Mouse (Mus musculus) myocyte (in vitro differentiated cells): ENCODE data around the gene Slc39a9.

ENCODE experiments used
- E2F4 ChIP-seq: IDR thresholded peaks from one replicate; pipeline ENCODE4 v1.6.1; 2011; ENCODE audit warnings: mild to moderate bottlenecking, control low read depth, moderate library complexity; ENCODE audit not compliant: insufficient read depth
- MYOG ChIP-seq, 3 experiments: IDR thresholded peaks; one replicate each; pipeline ENCODE4 v1.6.1; 2011; ENCODE audit warnings: control low read depth in 2 of 3, low read depth in 2 of 3, mild to moderate bottlenecking in 2 of 3; ENCODE audit not compliant: insufficient read length in 2 of 3, control insufficient read depth in 1 of 3, insufficient read depth in 1 of 3
- POLR2A ChIP-seq: IDR thresholded peaks from one replicate; pipeline ENCODE4 v1.6.1; 2011; ENCODE audit warnings: low read depth, mild to moderate bottlenecking, control low read depth, moderate library complexity; ENCODE audit not compliant: insufficient read length
- REST ChIP-seq: IDR thresholded peaks from one replicate; pipeline ENCODE4 v1.6.1; 2011; ENCODE audit warnings: mild to moderate bottlenecking, control low read depth, moderate library complexity; ENCODE audit not compliant: insufficient read depth, insufficient read length
- USF1 ChIP-seq: IDR thresholded peaks from one replicate; pipeline ENCODE4 v1.6.1; 2011; ENCODE audit warnings: low read depth, mild to moderate bottlenecking, control low read depth, moderate library complexity

DNA sequence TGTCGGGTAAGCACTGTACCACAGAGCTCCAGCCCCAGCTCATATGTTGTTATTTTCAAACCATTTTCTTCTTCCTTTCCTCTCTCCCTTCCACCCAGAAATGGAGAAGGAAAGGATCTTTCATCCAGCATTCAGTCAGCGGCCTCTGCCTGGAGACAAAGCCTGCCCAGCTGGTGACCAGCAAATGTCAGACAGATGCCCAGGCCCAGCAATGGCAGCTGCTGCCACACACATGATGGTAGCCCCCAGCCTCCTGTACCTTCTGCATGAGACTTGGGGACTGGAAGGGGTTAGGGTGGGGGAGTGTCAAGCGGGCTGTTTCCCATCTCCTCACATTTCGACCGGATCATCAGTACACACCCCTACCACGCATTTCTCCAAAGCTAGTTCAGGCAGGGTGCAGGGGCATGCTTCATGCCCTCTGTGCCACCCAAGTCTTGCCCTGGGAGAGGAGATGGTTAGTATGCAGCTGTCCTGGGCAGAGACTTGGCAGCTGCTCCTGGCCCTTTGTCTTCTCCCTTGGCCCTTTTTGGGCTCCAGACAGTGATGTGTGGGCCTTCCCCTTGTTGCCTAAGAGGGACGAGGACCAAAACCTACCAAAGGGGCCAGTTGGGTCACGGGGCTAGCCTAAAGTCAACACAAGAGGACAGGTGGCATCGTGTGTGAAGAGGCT lies 42.0 kb upstream of the Slc39a9 start:
- TF ChIP-seq POLR2A (no peak), E2F4 (no peak), USF1 (no peak), MYOG (IDR thresholded peaks at IDR 0.05; ENCODE audit: control insufficient read depth in 1 of 3, insufficient read depth in 1 of 3, insufficient read length in 2 of 3, low read depth in 2 of 3) (peak; percentile 33 to 83 (median 73)), REST (no peak)
